Mouse (Mus musculus) heart, adult 11 months (tissue): ENCODE data around the gene Arhgef11.
"Not testable (repeated sequence)": the region's sequence is repeated elsewhere in the genome, so short reads cannot be mapped to it uniquely, and the experiment has no call there.

Experiments used
- DNase-seq: peaks from one replicate; pipeline ENCODE4 v3.0.0; 2022

Arhgef11 gene

DNA sequence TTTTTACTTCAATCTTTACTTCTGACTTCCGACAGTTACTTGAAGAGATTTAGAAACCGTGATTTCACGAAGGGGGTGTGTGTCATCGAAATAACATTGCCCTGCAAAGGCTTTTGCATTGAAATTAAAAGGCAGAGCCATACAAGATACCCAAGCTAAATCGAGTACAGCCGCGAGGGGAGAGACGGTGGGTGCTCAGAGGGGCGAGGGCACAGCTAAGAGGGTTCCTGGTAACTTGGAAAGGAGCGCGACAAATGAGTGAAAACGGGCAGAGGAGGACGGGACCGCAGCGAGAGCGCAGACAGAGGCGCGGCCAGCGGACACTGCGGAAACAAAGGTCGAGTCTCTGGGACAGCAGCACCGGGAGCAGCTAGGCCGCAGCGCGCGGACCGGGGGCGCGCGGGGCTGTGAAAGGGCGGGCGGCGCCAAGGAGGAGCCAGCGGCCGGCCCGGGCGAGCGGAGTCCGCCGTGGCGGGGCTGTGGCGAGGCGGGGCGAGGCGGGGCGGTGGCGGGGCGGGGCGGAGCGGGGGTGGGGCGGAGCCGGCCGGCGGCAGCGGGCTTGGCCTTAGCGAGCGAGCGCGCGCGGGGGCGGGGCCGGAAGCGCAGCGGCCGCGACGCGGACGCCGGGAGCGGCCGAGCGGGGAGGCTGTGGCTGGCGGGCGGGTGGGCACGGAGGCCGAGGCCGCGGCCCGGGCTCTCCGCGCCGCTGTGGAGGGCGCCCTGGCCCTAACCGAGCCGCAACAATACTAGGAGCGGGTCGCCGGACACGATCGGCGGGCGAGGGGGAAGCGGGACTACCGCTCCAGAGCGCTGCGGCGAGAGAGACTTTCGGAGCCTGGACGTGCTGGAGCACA is at the start of gene Arhgef11:
Arhgef11 (plus strand) TSS at position 603 of the 854 bp plus-strand sequence.
- peak; percentile 99 for DNase-seq

DNA sequence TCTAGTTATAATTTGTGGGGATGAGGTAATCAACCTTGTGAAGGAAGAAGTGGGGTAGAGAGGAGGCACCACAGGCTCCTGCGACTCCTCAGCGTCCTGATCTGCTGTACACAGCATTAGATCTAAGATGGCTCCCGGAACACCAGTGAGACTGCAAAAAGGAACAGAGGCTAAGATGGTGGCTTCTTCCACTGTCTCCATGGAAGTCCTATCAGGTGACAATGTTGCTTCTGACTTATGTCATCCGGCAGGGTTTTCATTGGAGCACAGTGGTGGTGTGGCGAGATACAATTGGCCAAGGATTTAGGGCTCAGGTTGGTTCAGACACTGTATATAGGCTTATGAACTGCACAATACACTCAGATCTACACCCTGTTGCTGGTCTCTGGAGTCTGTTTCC is 48.7 kb upstream of the Arhgef11 start:
- peak; percentile 71 for DNase-seq

DNA sequence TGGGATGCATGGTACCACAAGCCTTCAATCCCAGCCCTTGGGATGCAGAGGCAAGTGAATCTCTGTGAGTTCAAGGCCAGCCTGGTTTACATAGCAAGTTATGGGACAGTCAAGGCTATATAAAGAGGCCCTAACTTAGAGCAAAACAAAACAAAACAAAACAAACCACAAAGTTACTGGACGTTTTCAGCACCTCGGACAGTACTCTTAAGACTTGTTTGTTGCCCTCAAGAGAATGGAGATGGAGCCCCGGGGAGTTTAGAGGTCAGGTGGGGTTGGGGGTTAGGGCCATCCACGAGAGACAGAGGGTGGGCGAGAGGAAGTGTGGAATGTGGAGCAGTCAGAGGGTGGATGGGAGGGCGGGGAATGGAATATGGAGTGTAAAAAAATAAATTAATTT is 41.6 kb upstream of the Arhgef11 start:
- peak; percentile 43 for DNase-seq

DNA sequence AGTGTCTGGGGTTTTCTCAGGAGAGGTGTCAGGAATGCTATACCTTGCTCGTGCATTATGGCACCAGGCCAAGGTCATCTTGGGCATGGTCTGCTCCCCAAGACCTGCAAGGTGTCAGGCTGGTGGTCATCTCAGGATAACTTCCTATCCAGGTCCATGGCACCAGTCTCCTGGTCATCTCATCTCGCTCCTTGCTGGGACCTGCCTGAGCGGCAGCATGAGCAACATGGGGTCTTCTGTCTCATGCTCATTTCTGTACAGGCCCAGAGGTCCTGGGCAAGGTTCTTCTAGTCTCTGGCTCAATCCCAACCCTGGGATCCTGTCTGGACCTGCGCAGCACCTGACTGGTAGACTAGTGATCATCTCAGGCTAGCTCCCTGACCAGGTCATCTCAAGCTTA is 35.1 kb upstream of the Arhgef11 start:
- peak; percentile 53 for DNase-seq

DNA sequence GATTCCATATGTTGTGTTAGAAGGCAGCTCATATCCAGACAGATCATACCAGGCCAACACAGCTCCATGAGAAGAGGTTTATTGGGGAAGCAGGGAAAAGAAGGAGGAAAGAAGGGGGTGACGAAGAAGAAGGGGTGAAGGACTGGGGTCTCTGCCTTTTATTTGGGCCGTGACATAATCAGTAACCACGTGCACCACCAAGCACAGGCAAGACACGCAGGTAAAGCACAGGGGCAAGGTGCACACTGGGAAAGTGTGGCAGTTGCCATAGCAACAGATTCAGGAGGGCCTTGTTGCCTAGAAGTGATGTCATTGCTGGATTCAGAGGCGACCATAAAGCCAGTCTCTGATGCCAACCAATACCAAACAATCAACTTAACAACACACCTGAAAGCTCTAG is 23.6 kb upstream of the Arhgef11 start:
- peak; percentile 64 for DNase-seq

DNA sequence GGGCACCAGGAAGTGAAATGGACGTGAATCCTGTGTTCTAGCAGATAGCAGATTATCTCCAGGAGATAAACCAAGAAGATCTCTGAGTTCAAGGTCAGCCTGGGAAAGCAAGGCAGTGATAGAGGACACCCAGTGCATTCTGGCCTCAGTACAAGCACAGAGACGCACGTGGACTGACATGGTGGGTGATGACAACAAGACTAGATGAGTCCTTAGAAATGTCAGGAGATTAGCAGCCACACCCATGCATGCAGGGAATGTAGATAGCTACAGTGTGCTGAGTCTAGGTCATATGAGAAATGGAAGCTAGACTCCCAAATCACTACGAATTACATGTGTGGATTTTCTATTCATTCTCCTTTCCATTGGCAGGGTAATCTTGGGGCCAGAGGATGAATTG is 22.0 kb upstream of the Arhgef11 start:
- not testable (repeated sequence) for DNase-seq

DNA sequence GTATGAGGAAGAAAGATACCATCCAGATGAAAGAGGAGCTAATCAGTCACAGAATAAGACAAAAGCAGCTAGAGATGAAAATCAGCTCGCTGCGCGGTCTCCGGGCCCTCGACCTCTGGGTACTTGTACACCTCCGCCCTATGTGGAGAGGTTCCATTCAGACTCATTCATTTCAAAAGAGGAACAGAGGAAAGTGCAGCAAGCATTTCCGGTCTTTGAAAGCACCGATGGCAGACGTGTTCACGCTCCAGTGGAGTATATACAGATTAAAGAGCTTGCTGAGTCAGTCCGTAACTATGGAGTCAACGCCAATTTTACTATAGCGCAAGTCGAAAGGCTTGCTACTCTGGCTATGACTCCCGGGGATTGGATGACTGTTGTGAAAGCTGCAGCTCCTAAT is 16.3 kb upstream of the Arhgef11 start:
- not testable (repeated sequence) for DNase-seq

DNA sequence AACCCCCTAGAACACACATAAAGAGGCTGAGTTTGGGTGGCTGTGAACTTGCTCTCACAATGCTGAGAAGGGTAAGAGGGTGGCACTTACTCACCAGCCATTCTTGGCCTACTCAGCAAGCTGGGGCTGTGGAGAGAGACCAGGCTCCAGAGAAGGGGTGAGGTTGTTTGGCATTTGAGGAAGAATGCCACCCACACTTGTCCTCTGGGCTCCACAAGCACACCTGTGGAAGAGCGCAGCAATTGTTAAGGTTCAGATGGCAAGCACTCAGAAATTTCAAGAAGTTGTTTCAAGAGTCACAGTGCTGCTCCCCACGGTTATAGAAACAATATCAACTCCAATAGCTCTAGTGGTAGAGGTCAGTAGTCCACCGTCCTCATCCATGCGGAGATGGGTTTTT is 1.0 kb upstream of the Arhgef11 start:
- DNase-seq = no peak

DNA sequence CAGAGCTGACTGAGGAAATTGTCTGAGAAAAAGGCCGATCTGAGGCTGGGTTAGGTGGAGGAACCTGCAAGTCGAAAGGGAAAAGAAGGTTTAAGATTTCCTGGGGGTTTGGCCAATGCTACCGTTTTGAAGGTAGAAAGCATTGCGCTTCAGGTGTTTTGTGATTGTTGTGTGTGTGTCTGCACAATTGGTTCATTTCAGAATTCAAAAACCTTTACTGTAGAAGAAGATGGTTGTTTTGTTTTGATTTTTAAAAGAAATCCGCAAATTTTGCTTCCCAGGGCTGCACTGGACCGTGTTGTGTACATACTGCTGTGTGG is 412 bp downstream of the Arhgef11 start:
- DNase-seq = no peak

DNA sequence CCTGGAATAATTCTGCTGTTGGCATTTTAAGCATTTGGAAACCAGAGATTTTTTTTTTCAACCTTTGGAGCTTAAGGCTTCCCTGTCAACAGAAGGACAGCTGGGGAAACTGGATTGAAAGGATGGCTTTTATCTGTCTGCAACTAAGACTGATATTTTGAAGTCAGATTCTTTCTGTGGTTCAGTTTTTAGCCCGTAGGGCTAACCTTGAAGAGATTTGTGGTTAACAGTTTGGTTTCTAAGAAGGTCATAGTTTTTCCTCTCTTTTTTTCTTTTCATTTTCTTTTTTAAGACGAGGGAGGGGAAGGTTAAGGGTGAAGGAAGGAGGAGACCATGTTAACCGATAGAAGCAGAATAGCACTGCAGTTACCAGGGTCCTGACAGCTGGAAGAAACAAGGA is 881 bp downstream of the Arhgef11 start:
- no peak for DNase-seq

DNA sequence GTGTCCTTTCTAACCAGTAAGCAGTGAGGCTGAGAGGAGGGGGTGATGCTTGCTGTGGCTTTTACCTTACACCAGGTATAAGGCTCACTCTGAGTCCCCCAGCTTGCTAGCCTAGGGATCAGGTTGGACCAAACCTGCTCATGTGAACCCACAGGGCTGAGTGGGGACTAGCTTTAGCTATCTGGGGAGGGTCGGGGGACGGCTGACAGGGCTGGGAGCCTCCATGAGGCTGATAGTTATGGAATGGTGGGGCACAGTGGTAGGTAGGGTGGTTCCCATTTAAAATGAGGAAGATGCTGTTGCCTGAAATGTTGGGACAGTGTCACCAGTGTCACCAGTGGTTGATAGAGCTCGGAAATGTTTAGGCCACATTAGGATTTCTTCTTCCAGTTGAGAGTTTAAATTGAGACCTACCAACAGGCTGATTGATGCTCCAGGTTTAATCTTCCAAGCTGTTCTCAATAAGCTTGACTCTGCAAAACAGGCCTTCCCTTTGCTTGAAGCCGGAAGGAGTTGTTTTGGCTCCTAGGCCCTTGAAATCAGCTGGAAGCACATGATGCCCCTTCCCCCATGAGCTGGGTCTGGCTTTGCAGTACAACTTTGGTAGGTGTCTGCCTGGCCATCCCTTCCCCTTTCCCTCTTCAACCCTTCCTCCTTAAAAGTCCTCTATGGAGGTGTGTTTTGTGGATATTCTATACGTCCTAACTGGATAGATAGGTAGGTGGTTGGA is 1.8 kb downstream of the Arhgef11 start:
- peak; percentile 94 for DNase-seq

DNA sequence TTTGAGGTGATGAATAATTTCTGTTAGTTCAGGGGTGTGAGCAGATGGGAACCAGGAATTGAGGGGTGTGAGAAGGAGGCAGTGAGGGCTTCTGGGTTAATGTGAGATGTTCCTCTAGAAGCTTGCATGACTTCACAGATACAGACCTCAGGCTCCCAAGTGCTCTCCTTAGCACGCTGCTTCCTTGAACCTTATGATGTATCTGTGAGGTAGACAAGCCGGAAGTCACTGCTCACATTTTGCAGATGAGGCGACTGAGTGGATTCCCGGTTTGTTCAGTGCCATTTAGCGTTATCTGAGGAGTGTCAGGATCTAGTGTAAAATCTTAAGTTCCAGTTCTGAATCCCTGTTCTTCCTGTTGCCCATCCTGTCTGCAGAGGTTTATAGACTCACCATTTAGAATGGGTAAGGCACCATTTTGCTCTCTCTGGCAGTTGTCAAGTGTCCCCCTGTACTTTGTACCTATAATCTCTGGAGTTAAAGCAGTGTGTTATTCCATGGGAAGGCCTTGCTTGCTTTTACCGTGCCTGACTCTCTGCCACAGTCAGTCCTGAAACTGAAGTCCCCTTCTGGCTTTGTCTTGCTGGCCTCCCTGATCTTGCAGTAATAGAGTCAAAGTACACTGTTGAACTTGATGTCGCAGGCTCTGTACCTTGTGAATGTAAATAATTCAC is 3.0 kb downstream of the Arhgef11 start:
- DNase-seq = no peak

DNA sequence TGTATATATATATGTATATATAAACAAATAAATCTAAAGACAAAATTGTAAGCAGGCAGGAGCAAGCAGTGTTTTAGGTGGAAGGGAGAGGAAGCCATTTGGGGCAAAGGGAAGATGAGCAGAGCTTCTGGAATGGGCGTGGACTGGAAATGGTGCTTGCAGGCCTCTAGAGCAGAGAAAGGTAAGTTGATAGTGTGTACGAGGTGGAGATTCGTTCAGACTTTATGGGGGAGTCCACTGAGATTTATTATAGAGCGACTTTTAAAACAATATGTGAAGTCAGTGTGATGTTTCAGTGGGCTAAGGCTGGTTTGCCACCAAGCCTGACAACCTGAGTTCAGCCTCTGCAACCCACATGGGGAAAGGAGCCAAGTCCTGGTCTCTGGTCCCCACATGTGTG is 7.5 kb downstream of the Arhgef11 start:
- DNase-seq = no peak

DNA sequence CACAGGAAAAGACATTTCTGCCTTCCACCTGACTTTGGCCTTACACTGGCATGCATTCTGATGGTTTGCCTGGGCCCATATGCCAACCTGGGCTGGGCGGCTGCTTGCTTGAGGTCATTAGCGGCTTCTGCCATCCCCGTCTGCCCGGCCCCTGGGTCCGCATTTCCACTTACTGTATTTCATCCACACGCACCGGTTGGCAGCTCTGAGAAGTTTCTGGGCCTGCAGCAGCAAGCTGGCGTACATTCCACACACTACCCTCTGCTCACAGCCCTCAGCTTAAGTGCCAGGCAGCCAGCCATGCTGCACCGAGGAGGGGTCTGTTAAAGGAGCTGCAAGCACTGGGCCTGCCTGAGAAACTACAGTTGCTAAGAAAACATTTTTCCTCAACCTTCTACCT is 13.5 kb downstream of the Arhgef11 start:
- peak; percentile 92 for DNase-seq

DNA sequence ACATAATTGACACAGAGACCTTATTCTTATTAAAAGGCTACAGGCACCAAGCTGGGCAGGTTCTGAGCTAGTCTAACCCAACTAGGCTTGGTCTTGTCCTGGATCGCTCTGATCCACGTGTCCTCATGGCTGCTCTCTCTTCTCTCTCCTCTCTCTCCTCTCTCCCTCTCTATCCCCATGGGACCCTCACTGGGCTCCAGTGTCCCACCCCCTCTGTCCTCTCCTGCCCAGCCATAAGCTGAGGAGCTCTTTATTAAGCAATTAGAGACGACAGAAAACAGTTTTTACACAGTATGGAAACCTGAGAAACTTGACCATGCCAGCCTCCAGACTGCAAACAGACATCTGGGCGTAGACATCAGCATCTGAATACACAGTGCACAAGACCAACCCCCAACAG is 14.0 kb downstream of the Arhgef11 start:
- no peak for DNase-seq

DNA sequence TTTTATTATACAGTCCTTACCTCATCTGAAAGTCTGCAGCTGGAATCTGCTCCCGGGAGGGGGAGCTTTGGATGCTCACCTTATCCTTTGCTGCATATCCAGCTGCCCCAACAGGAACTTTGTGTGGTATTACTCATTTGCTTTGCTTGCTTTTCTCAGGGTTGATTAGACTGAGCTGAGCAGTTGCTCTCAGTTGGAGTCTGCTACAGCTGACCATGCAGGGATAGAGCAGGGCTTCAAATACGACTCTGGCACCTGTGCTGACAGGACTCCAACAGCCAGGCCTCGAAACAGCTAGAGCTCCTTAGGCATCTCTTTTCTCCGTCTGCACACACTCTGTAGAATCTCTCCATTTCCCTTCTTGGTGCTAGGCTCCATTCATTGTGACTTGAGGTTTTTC is 18.2 kb downstream of the Arhgef11 start:
- peak; percentile 76 for DNase-seq

DNA sequence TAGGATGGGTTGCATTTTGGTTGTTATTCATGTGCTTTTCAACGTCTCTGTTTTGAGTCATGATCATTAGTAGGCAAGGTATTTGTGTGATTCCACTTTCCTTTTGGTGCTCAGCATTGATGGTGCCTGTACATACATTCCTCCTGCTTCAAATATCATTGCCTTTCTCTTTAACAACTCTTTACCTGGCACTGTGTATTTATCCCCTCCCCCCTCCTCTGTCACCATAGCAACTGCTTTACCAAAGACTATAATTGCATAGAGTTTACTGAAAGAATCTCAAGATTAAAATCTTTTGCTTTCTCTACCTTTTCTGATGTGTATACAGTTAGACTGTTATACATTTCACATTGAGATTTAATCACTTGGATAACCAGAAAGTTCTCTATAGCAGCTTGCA is 26.1 kb downstream of the Arhgef11 start:
- no peak for DNase-seq

DNA sequence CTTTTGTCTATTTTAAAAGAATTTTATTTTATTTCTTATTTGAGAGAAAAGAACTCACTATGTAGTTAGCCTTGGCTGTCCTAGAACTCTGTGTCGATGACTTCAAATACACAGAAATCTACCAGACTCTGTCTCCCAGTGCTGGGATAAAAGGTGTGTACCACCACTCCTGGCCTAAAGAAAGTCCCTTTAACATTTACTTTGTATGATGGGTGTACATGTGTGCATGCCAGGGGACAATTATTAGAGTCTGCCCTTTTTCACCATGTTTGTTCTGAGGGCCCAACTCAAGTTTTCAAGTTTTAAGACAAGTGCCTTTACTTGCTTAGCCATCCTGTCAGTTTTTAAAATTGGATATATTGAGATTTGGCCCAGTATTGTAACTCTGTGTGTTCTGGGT is 28.8 kb downstream of the Arhgef11 start:
- peak; percentile 64 for DNase-seq

DNA sequence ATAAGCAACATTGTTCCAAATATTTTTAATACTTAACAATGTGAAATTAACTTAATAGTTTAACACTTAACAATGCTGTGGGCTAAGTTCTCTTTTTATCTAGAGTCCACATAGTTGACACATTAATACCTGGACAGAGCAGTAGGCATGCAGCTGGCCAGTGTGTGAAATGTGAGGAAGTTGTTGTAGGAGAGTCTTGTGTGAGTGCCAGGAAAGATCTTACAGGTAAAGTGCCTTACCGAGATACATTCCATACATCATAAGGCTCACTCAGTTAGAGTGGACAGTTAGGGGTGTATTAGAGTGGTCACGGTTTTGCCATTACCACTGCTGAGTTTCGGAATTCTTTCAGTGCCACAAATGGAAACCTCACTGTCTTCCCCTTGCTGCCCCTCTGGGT is 31.7 kb downstream of the Arhgef11 start:
- DNase-seq = no peak

DNA sequence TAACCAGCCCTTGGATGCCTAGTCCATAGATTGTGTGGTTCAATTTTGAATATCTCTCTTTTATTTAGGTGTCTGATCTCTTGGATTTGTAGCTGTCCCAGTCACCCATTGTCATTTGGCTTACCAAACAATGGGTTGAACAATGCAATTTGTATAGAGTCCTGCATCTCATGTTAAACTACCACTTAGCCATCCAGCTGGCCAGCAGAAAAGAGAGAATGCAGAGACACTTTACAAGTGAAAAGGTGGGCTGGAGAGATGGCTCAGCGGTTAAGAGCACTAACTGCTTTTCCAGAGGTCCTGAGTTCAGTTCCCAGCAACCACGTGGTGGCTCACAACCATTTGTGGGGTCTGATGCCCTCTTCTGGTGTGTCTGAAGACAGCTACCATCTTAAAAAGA is 41.0 kb downstream of the Arhgef11 start:
- DNase-seq = no peak

DNA sequence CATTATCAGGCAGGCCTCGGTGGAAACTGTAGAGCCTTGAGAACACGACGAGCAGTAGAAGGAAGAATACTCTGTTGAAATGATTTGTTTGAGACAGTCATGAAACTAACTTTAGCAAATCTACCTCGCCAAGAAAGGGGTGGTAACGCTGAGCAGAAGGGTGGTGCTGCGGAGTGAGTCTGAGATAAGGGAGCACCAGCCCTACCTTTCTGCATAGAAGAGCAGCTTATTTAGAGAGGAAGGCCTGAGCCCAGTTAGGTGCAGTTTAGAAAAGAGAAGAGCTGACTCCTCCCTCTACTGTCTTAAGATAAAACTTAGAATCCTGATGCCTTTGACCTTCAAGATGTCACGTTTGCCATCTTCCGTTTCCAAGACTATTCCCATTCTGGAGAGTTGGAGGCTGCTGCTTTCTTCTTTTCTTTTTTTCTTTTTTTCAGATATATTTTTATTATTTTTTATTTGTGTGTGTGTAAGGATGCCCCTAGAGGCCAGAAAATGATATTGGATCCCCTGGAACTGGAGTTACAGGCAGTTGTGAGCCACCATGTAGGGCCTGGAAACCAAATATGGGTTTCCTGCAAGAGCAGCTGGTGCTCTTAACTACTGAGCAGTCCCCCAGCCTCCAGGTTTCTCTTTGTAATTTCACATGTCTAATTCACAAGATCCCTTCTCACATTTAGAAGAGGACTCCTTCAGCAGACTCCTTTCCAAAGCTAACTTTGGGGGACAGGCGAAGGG is 42.5 kb downstream of the Arhgef11 start:
- no peak for DNase-seq

DNA sequence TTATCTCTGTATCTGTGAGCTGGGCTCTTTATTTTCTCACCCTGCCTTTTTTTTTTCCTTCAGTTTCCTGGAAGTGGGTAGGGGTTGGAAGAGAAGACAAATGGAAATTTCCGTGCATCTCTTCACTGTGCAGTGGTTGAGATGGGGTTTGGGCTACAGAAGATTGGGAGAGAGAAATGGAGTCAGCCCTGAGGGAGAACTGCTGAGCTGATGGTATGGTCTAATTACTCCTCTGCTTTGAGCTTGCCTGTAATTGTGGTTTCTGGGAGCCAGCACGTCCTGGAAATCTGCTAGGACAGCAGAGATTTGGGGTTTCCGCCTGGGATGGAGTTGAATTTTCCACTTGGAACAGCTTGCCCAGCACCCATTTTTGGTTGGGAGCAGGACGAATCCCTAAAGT is 43.1 kb downstream of the Arhgef11 start:
- DNase-seq = no peak

DNA sequence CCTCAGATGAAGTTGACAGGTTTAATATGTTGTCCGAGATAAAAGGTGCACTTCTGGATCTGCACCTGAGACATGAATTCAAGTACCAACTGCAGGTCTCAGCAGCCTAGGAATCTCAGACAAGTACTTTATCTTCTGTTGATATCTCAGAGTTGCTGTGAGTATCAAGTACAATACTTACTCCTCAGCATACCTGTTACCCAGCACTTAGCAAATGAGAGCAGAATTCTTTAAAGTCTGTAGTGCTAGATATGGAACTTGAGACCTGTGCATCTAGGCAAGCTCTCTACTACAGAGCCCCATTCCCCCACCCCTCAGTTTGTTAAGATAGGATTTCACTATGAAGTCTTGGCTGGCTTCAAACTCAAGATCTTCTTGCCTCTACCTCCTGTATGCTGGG is 43.9 kb downstream of the Arhgef11 start:
- DNase-seq = no peak
